Comparison of ENCODE assay signal across 25 mouse cellular contexts in genomic region chrX:74218496-74218895, GRCm38 (mm10). TPM values are rescaled to one million over a fixed set of nuclear protein-coding genes. Genes with fewer than 3 reads are reported as not detected.
"Had no signal": no experiment of that assay in that cellular context is flagged by ENCODE, and none has a peak within 500 bp of the region (broad histone marks: within the 10 kb centered on the region; RNA-seq: fewer than 3 reads in every experiment).

No protein-coding gene starts in this region.

- H3K9ac ChIP-seq: limb, embryonic 13.5 days; liver, embryonic 12.5 days; liver, embryonic 15.5 days had no signal

- ATAC-seq: liver, embryonic 12.5 days had no signal

- H3K9me3 ChIP-seq: limb, embryonic 10.5 days; limb, embryonic 13.5 days; liver, embryonic 12.5 days; liver, embryonic 15.5 days had no signal

- H3K36me3 ChIP-seq: liver, embryonic 15.5 days had no signal

- H3K27me3 ChIP-seq: limb, embryonic 13.5 days; liver, embryonic 12.5 days; liver, embryonic 15.5 days had no signal

- DNase-seq: kidney, adult 18-20 months; kidney, adult 9 months; kidney, postnatal 25 days; layer of hippocampus, adult 9-11 months; liver; lung, adult 2 months; lung, postnatal 4 days; midbrain, embryonic 14.5 days; thymus, adult 18-20 months; thymus, postnatal 36 days had no signal

- H3K4me1 ChIP-seq: limb, embryonic 10.5 days; limb, embryonic 13.5 days; liver, embryonic 12.5 days; liver, embryonic 15.5 days had no signal

- H3K4me3 ChIP-seq: layer of hippocampus, adult 2 months; limb, embryonic 10.5 days; limb, embryonic 13.5 days; liver, embryonic 12.5 days; liver, embryonic 15.5 days had no signal

- H3K27ac ChIP-seq: kidney, postnatal 0 days; layer of hippocampus, adult 2 months; limb, embryonic 10.5 days; limb, embryonic 13.5 days; liver, embryonic 12.5 days; liver, embryonic 15.5 days had no signal

- H3K4me2 ChIP-seq: limb, embryonic 13.5 days; liver, embryonic 12.5 days; liver, embryonic 15.5 days; midbrain, embryonic 11.5 days had no signal

RNA-seq across cellular contexts. Expression of gene Tktl1, which starts 41.4 kb away (rescaled TPM):
- polyA plus RNA-seq: kidney, postnatal 0 days; large intestine, adult 2 months; liver, embryonic 12.5 days; liver, embryonic 15.5 days; lung, adult 2 months; lung, embryonic 16.5 days; midbrain, embryonic 11.5 days; neural tube, embryonic 11.5 days; small intestine, adult 2 months; stomach, embryonic 16.5 days had no signal

RNA-seq across cellular contexts. Expression of gene Tex28, which starts 50.9 kb away (rescaled TPM):
- polyA plus RNA-seq: kidney, postnatal 0 days; large intestine, adult 2 months; limb, embryonic 10.5 days; limb, embryonic 13.5 days; liver, embryonic 12.5 days; liver, embryonic 15.5 days; lung, adult 2 months; lung, embryonic 16.5 days; midbrain, embryonic 11.5 days; midbrain, embryonic 14.5 days; neural tube, embryonic 11.5 days; neural tube, embryonic 14.5 days; small intestine, adult 2 months; spleen, adult 2 months; stomach, embryonic 16.5 days; urinary bladder, adult 2 months had no signal
